Mouse (Mus musculus) lung, embryonic 14.5 days (tissue): Measurements from ENCODE around the gene Dnajb1. TPM values are rescaled to one million over a fixed set of nuclear protein-coding genes. Genes with fewer than 3 reads are reported as not detected.
A peak's percentile ranks its signal among the peaks of the same experiment; 100 is the strongest.

Source experiments
- ATAC-seq: fragments of 200-750 bp; cut with Nextera tagmentation; 2 replicates; pipeline ENCODE4 v1.8.0; 2017; ENCODE audit warnings: mild to moderate bottlenecking, moderate TSS enrichment, moderate library complexity; ENCODE audit not compliant: insufficient read depth
- DNase-seq: peaks from one replicate; pipeline ENCODE4 v3.0.0-alpha.2; 2015
- H3K27ac ChIP-seq: fragments of 300-500 bp; sonication (generic); 2 replicates; pipeline ENCODE4 v1.5.1; 2014; ENCODE audit warnings: low read depth, mild to moderate bottlenecking, moderate library complexity
- H3K27me3 ChIP-seq: fragments of 300-500 bp; sonication (generic); 2 replicates; pipeline ENCODE4 v1.6.1; 2014; ENCODE audit warnings: low read length, control low read depth; ENCODE audit not compliant: insufficient read depth
- H3K36me3 ChIP-seq: fragments of 300-500 bp; sonication (generic); 2 replicates; pipeline ENCODE4 v1.6.1; 2014; ENCODE audit warnings: control low read depth; ENCODE audit not compliant: insufficient read depth
- H3K4me1 ChIP-seq: fragments of 300-500 bp; sonication (generic); 2 replicates; pipeline ENCODE4 v1.6.1; 2014; ENCODE audit warnings: antibody characterized with exemption, control low read depth; ENCODE audit not compliant: insufficient read depth
- H3K4me2 ChIP-seq: fragments of 300-500 bp; sonication (generic); 2 replicates; pipeline ENCODE4 v1.6.1; 2014; ENCODE audit warnings: mild to moderate bottlenecking
- H3K4me3 ChIP-seq: fragments of 300-500 bp; sonication (generic); 2 replicates; pipeline ENCODE4 v1.5.1; 2014; ENCODE audit warnings: low read depth, low read length
- H3K9ac ChIP-seq: fragments of 300-500 bp; sonication (generic); 2 replicates; pipeline ENCODE4 v1.6.1; 2014
- H3K9me3 ChIP-seq: fragments of 300-500 bp; sonication (generic); 2 replicates; pipeline ENCODE4 v1.6.1; 2016; ENCODE audit warnings: low read depth, low read length, control low read depth
- CTCF ChIP-seq: IDR thresholded peaks from 2 replicates; pipeline ENCODE4 v1.5.1; 2016; ENCODE audit warnings: antibody characterized with exemption, low read depth
- WGBS: fragments of 180-500 bp; shearing (Covaris S2); extraction: QIAGEN DNeasy Blood & Tissue Kit; methylation state at CpG from one replicate; pipeline ENCODE4 v1.1.7; 2014; 5-methylcytosine and 5-hydroxymethylcytosine counted together
- polyA plus RNA-seq: library from polyadenylated mRNA; unstranded; fragments of >200 nt; fragmentation: Nextera tagmentation; extraction: Ambion mirVana; gene quantifications from 2 replicates; pipeline ENCODE4 v1.2.1, GENCODE M21; 2014

Gene Dnajb1
- polyA plus RNA-seq, 1 experiment from 2014 or later, result 61.3 TPM

DNA sequence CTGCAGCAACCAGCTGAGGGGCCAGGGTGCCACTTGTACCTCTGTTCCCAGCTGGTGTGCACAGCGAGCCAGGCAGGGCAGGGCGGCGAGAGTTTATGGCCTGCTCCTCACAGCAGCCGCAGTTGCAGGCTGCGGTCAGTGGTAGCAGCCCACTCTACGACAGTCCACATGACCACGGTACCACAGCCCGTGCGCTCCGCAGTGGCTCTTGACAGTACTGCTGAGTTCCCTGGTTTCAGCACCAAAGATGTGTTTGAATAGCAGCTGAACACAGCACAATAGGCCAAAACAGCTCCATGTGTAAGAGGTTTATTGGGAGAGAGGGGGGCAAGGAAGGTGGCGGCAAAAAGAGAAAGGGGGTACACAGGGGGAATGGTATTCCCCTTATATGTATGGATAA, 39.5 kb downstream of the Dnajb1 start:
- TF ChIP-seq CTCF, result no peak
- Histone ChIP-seq H3K9me3 (no peaks in the 10 kb centered on the region), H3K4me1 (0 out of 2 replicates have a peak, but pooled peaks cover 3% of the 10 kb centered on the region), H3K27me3 (no peaks in the 10 kb centered on the region), H3K9ac (no peak overlapping the region), H3K27ac (no peak overlapping the region), H3K36me3 (no peaks in the 10 kb centered on the region), H3K4me3 (no peak overlapping the region), H3K4me2 (no peak overlapping the region)
- DNase-seq (no peak), ATAC-seq (no peak)
- WGBS, result 94% methylated on average over 11 of the region's 11 CpGs

DNA sequence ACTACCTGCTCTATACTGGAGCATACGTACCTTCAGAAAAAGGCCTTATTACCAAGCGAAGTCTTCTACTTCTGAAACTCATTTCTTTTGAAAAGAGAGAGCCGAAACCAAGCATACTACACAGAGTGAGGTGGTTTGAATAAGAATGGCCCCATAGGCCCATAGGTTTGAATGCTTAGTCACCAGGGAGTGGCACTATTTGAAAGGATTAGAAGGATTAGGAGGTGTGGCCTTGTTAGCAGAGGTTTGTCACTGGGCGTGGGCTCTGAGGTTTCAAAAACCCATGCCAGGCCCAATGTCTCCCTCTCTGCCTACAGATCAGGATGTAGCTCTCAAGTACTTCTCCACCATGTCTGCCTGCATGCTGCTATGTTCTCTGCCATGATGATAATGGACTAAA, 40.0 kb downstream of the Dnajb1 start:
- no peak for TF ChIP-seq CTCF
- no peak for ATAC-seq
- H3K27ac ChIP-seq, result no peak overlapping the region
- WGBS, result 89% methylated on average over 4 of the region's 4 CpGs
- H3K4me3 ChIP-seq, result no peak overlapping the region
- no peaks in the 10 kb centered on the region for H3K36me3 ChIP-seq
- 0 out of 2 replicates have a peak, but pooled peaks cover 3% of the 10 kb centered on the region for H3K4me1 ChIP-seq
- no peaks in the 10 kb centered on the region for H3K9me3 ChIP-seq
- DNase-seq, result no peak
- no peak overlapping the region for H3K9ac ChIP-seq
- H3K4me2 ChIP-seq, result no peak overlapping the region
- no peaks in the 10 kb centered on the region for H3K27me3 ChIP-seq

DNA sequence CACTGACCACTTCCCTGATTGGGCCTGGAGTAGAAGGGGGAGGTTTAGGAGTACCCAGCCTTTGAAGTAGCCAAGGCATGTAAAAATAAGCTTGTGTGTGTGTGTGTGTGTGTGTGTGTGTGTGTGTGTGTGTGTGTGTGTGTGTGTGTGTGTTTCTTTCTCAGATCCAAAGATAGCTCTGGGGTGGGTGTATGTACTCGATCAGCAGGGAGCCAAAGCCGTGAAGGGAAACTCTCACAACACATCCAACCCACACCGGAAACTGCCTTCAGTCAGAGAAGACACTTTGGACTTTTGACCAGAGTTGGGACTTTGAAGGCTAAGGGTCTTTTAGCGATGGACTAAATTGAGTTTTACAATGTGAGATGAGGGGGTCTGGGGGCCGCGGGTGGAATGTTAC, 41.7 kb downstream of the Dnajb1 start:
- Histone ChIP-seq H3K27me3 (no peaks in the 10 kb centered on the region), H3K27ac (no peak overlapping the region), H3K4me3 (no peak overlapping the region), H3K9ac (no peak overlapping the region), H3K4me1 (0 out of 2 replicates have a peak, but pooled peaks cover 3% of the 10 kb centered on the region), H3K4me2 (no peak overlapping the region), H3K9me3 (no peaks in the 10 kb centered on the region), H3K36me3 (0 out of 2 replicates have a peak, but pooled peaks cover 3% of the 10 kb centered on the region)
- ATAC-seq, result no peak
- no peak for TF ChIP-seq CTCF
- no peak for DNase-seq
- 92% methylated on average over 6 of the region's 6 CpGs for WGBS

DNA sequence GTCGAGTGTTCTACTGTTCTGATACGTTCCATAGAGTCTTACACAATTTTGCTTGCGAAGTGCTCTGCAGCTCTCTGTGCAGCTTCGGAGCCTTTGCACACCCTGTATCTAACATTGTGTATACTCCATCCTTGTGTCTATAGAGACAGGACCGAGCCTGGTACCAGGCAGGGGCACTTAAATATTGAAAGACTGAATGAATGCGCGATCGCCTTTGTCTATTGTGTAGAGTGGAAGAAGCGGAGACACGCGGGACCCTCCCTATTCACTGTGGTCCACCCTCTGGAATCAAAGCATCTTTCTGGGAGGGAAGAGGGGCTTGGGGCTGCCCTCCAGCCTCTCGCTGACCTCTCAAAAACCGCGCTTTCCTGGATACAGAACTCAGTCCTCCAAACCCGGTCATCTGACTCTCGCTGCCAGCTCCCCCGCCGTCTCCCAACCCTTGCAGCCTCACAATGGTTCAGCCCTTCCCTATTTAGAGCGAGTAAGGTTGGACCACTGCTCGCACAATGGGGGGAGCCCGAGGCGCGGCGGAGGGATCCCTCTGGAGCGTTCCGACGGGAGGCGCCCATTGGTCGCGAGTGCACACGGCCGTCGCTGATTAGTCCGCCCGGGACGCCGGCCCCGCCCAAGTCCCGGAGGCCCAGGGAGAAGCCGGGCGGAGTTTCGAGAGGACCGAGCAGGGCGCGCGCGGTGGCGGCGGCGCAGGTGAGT, 44.2 kb downstream of the Dnajb1 start, which contains the start of gene Gipc1:
Gipc1 (plus strand) TSS at position 648 of the 714 bp plus-strand sequence.
- DNase-seq, result peak; percentile 99
- Histone ChIP-seq H3K36me3 (peaks cover 22% of the 10 kb centered on the region), H3K4me1 (0 out of 2 replicates have a peak, but pooled peaks cover 3% of the 10 kb centered on the region), H3K4me3 (peak within 1 kb of the TSS; percentile 89), H3K4me2 (peak within 1 kb of the TSS; percentile 69), H3K27me3 (no peaks in the 10 kb centered on the region), H3K9me3 (no peaks in the 10 kb centered on the region), H3K9ac (peak within 1 kb of the TSS; percentile 86), H3K27ac (peak within 1 kb of the TSS; percentile 85)
- TF ChIP-seq CTCF, result no peak
- ATAC-seq, result peak; percentile 97
- 4% methylated on average over 48 of the region's 50 CpGs for WGBS

DNA sequence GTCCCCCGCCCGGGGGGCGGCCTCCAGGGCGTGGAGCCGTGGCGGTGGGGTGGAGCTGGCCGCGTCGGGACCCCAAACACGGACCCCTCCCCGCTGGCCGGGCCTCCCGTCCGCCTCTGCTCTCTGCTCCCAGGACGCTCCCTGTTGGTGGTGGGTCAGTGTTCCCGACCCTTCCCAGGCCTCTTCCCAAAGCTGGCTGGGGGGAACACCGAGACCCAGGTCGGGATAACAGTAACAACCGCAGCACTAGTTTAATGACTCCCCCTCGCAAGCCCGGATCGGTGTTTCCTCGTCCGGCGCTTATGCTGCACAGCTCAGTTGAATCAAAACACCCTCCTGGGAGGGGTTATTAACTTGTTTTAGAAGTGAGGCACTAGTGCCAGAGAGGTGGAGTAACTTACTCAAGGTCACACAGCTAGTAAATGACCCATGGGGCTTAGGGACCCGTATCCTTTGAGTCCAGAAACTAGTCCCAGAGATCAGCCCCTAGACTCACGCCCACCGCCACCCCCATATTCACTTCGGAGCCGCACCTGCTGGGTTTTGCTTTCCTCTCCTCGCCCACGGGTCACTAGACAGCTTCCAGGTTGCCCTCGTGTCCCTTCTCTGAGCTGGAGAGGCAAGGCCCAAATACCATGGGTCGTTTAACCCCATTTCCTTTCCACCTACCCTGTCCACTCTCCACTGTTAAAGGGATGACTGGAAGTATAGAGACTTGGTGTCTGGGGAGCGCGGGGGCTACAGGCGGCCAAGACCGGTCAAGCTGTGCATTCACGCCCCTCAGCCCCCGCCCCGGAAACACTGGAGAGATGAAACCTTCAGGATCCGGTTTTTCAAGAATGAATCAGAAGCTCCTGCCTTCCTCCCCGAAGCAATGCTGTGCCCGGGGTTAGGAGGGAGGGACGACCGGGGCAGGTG, 45.0 kb downstream of the Dnajb1 start:
- TF ChIP-seq CTCF, result no peak
- no peaks in the 10 kb centered on the region for H3K27me3 ChIP-seq
- peaks cover 28% of the 10 kb centered on the region for H3K36me3 ChIP-seq
- 1% methylated on average over 46 of the region's 46 CpGs for WGBS
- H3K27ac ChIP-seq, result peak overlapping the region; percentile 83
- peak overlapping the region; percentile 86 for H3K9ac ChIP-seq
- H3K4me2 ChIP-seq, result peak overlapping the region; percentile 69
- ATAC-seq (no peak), DNase-seq (peak; percentile 63)
- H3K4me1 ChIP-seq, result 0 out of 2 replicates have a peak, but pooled peaks cover 3% of the 10 kb centered on the region
- no peaks in the 10 kb centered on the region for H3K9me3 ChIP-seq
- H3K4me3 ChIP-seq, result peak overlapping the region; percentile 89

DNA sequence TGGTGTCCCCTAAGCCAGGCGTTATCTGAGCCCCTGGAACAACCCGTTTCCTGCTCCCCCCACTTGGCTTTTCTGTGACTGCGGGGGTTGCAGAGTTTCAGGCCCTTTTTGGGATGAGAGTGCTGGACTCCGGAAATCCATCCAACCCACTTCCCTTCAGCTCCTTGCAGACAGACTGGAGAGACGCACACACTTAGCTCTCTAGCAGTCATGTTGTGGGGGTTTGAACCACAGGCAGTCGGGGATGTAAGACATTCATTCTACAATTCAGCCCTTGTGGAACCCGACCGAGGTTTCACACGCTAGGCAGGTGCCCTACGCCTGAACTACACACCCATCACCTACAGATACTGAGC, 45.6 kb downstream of the Dnajb1 start:
- no peaks in the 10 kb centered on the region for H3K9me3 ChIP-seq
- H3K4me2 ChIP-seq, result peak overlapping the region; percentile 69
- 27% methylated on average over 10 of the region's 10 CpGs for WGBS
- ATAC-seq, result no peak
- H3K27ac ChIP-seq, result peak overlapping the region; percentile 83; the same call in 1 of the 2 replicates
- peak overlapping the region; percentile 89 for H3K4me3 ChIP-seq
- peaks cover 30% of the 10 kb centered on the region for H3K36me3 ChIP-seq
- 0 out of 2 replicates have a peak, but pooled peaks cover 3% of the 10 kb centered on the region for H3K4me1 ChIP-seq
- no peaks in the 10 kb centered on the region for H3K27me3 ChIP-seq
- no peak for TF ChIP-seq CTCF
- H3K9ac ChIP-seq, result peak overlapping the region; percentile 86
- no peak for DNase-seq

DNA sequence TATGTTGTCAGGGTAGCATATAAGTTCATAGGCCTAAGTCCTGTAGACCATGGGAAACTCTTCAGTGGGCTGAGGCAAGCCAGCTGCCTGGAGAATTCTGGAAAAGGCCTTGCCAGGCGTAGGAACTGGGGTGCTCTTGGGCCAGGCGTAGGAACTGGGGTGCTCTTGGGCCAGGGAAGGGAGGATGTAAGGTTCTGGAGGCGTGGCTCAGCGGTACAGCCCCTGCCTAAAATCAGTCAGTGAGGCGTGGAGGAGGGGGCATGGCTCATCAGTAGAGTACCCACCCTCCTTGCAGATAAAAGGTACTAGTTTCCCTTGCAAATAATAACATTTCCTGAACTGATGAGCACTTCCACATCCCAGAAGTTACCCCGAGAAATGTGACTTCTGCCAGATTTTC, 46.7 kb downstream of the Dnajb1 start:
- Histone ChIP-seq H3K27me3 (no peaks in the 10 kb centered on the region), H3K9me3 (no peaks in the 10 kb centered on the region), H3K9ac (no peak overlapping the region), H3K27ac (no peak overlapping the region), H3K36me3 (peaks cover 38% of the 10 kb centered on the region), H3K4me1 (0 out of 2 replicates have a peak, but pooled peaks cover 3% of the 10 kb centered on the region), H3K4me2 (0 out of 2 replicates have a peak overlapping the region, but pooled peaks have one; percentile 10), H3K4me3 (no peak overlapping the region)
- 87% methylated on average over 6 of the region's 6 CpGs for WGBS
- ATAC-seq, result no peak
- DNase-seq, result no peak
- no peak for TF ChIP-seq CTCF
